Mouse (Mus musculus) induced T-regulatory cell, adult 2 months (primary cell): ENCODE data around the gene Sun2.

Experiments used
- DNase-seq: peaks from one replicate; pipeline ENCODE4 v3.0.0-alpha.2; 2012; ENCODE audit warnings: low read depth

Gene Sun2

GRCm38 (mm10) chr15:79686046-79686869, 56.1 kb downstream of the Sun2 start:
- DNase-seq, result peak; percentile 43

- DNase-seq, result no peak
These were observed 57.1 kb downstream of the Sun2 start for GRCm38 (mm10) chr15:79685141-79685641.

GRCm38 (mm10) chr15:79684616-79685015, 57.7 kb downstream of the Sun2 start:
- DNase-seq, result no peak

GRCm38 (mm10) chr15:79683707-79684465, 58.5 kb downstream of the Sun2 start:
- DNase-seq, result no peak

- DNase-seq, result no peak
These were observed 59.2 kb downstream of the Sun2 start for GRCm38 (mm10) chr15:79683146-79683545.

GRCm38 (mm10) chr15:79681973-79682372, 60.4 kb downstream of the Sun2 start:
- no peak for DNase-seq

GRCm38 (mm10) chr15:79677936-79678335, 64.4 kb downstream of the Sun2 start:
- no peak for DNase-seq
